Mouse (Mus musculus): ENCODE measurements around the gene Ptprd.
"Not testable (repeated sequence)": the region's sequence is repeated elsewhere in the genome, so short reads cannot be mapped to it uniquely, and the experiment has no call there.

The Ptprd gene

GRCm38 (mm10) chr4:76449466-76450350 is 1762.1 kb downstream of the Ptprd start:
- no peak for DNase-seq (ENCODE audit: low spot score in 2 of 2)

GRCm38 (mm10) chr4:76448678-76449465 is 1762.9 kb downstream of the Ptprd start:
- DNase-seq (ENCODE audit: low spot score in 2 of 2): no peak

GRCm38 (mm10) chr4:76447396-76447795 is 1764.4 kb downstream of the Ptprd start:
- DNase-seq (ENCODE audit: low spot score in 2 of 2): no peak

GRCm38 (mm10) chr4:76444778-76445177 is 1767.0 kb downstream of the Ptprd start:
- no peak for DNase-seq (ENCODE audit: low spot score in 2 of 2)

GRCm38 (mm10) chr4:76443553-76443952 is 1768.2 kb downstream of the Ptprd start:
- no peak for DNase-seq (ENCODE audit: low spot score in 2 of 2)

- no peak for DNase-seq (ENCODE audit: low spot score in 2 of 2)
These were observed 1770.9 kb downstream of the Ptprd start for GRCm38 (mm10) chr4:76440791-76441364.

- no peak for DNase-seq (ENCODE audit: low spot score in 2 of 2)
These were observed 1773.2 kb downstream of the Ptprd start for GRCm38 (mm10) chr4:76438496-76439079.

- DNase-seq (ENCODE audit: low spot score in 2 of 2): no peak
These were observed 1773.7 kb downstream of the Ptprd start for GRCm38 (mm10) chr4:76438068-76438467.

- no peak for DNase-seq (ENCODE audit: low spot score in 2 of 2)
These were observed 1775.8 kb downstream of the Ptprd start for GRCm38 (mm10) chr4:76435920-76436319.

- no peak for DNase-seq (ENCODE audit: low spot score in 2 of 2)
These were observed 1782.0 kb downstream of the Ptprd start for GRCm38 (mm10) chr4:76429769-76430168.

- DNase-seq (ENCODE audit: low spot score in 2 of 2): not testable (repeated sequence)
These were observed 1784.7 kb downstream of the Ptprd start for GRCm38 (mm10) chr4:76427036-76427435.

- DNase-seq (ENCODE audit: low spot score in 2 of 2): no peak
These were observed 1786.6 kb downstream of the Ptprd start for GRCm38 (mm10) chr4:76425230-76425575.

- DNase-seq (ENCODE audit: low spot score in 2 of 2): no peak
These were observed 1787.2 kb downstream of the Ptprd start for GRCm38 (mm10) chr4:76424324-76425229.

GRCm38 (mm10) chr4:76422113-76422512 is 1789.6 kb downstream of the Ptprd start:
- DNase-seq (ENCODE audit: low spot score in 2 of 2): no peak

GRCm38 (mm10) chr4:76419641-76420040 is 1792.1 kb downstream of the Ptprd start:
- no peak for DNase-seq (ENCODE audit: low spot score in 2 of 2)

GRCm38 (mm10) chr4:76417676-76418075 is 1794.1 kb downstream of the Ptprd start:
- no peak for DNase-seq (ENCODE audit: low spot score in 2 of 2)

- no peak for DNase-seq (ENCODE audit: low spot score in 2 of 2)
These were observed 1796.1 kb downstream of the Ptprd start for GRCm38 (mm10) chr4:76415624-76416023.

- no peak for DNase-seq (ENCODE audit: low spot score in 2 of 2)
These were observed 1797.2 kb downstream of the Ptprd start for GRCm38 (mm10) chr4:76414591-76414990.

- DNase-seq (ENCODE audit: low spot score in 2 of 2): no peak
These were observed 1801.7 kb downstream of the Ptprd start for GRCm38 (mm10) chr4:76410053-76410452.

- no peak for DNase-seq (ENCODE audit: low spot score in 2 of 2)
These were observed 1802.6 kb downstream of the Ptprd start for GRCm38 (mm10) chr4:76409159-76409558.

GRCm38 (mm10) chr4:76405862-76406454 is 1805.8 kb downstream of the Ptprd start:
- no peak for DNase-seq (ENCODE audit: low spot score in 2 of 2)
